Mouse (Mus musculus) testis, adult 2 months (tissue): ENCODE results near the gene Nkx2-5.

ENCODE experiments used
- CTCF ChIP-seq: fragments of 200-500 bp; IDR thresholded peaks from 2 replicates; pipeline ENCODE4 v1.5.1; 2012; ENCODE audit warnings: low read depth, mild to moderate bottlenecking, inconsistent platforms, low read length, moderate library complexity; ENCODE audit not compliant: control insufficient read depth, insufficient read depth, insufficient replicate concordance
- POLR2A ChIP-seq: fragments of 200-500 bp; IDR thresholded peaks from 2 replicates; pipeline ENCODE4 v1.6.1; 2012; ENCODE audit warnings: low read depth, mild to moderate bottlenecking, inconsistent platforms, low read length, moderate library complexity; ENCODE audit not compliant: control insufficient read depth

DNA sequence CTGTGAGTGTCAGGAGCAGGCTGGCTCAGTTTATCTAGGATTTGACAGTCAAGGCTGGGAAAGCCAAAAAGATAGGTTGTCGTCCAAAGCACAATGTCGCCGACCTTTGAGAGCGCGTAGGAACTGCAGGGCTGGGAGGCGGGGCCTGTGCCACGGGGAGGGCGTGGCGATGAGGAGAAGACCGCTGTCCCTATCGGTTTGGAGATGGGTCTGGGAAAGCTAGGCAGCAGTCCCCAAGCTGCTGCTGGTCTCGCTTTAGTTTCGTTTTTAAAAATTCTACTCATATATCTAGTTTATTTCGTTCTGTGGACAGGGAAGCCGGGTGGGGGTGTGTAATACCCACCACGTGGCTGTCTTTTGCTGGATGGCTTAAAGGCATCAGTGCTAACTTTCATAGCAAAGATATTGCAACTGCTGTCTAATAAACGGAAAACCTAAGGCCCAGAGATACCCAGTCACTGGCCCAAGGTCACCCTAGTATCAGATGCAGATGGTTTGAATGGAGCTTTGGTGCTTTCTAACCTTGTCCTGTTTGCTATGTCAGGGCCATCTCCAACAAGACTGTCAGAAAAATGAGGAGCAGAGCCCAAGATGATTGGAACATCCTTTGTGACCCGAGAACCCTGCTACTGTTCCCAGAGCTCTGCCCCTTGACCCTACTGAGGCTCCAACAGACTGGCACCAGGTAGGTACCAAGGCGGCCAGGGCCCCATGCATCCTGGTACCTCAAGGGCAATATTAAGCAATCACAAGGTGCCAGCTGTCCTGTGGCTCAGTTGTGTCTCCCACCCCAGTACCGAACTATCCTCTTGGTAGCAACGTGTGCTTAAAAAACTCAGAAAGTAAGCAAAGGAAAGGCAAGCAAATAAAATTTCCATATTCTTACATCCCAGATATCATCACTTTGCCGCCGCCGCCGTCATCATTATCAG lies 40.5 kb upstream of the Nkx2-5 start:
- TF ChIP-seq POLR2A (no peak), CTCF (peak; percentile 17; the same call in 1 of the 2 replicates)
